Mouse (Mus musculus) telencephalon, adult 2 months (tissue): ENCODE measurements at regions not wholly inside any gene's neighbourhood (a gene's known extent, or its start where the extent isn't known, plus 50 kb on each side); places are given as distances from the start of the nearest gene placed in this dataset.

Experiments used
- DNase-seq: peaks from one replicate; pipeline ENCODE4 v3.0.0-alpha.2; 2011; ENCODE audit warnings: low read depth, low spot score

- no peak for DNase-seq
Observed at GRCm38 (mm10) chr7:83245867-83246266, 338.9 kb upstream of the Tmc3 start.

- no peak for DNase-seq
Observed at GRCm38 (mm10) chr7:83251995-83252563, 332.6 kb upstream of the Tmc3 start.

- no peak for DNase-seq
Observed at GRCm38 (mm10) chr7:83253001-83253400, 331.7 kb upstream of the Tmc3 start.

- no peak for DNase-seq
Observed at GRCm38 (mm10) chr7:83253432-83253831, 331.3 kb upstream of the Tmc3 start.

- DNase-seq = no peak
Observed at GRCm38 (mm10) chr7:83254411-83254810, 330.3 kb upstream of the Tmc3 start.

- DNase-seq = no peak
Observed at GRCm38 (mm10) chr7:83256236-83256784, 328.4 kb upstream of the Tmc3 start.

- no peak for DNase-seq
Observed at GRCm38 (mm10) chr7:83258363-83258916, 326.3 kb upstream of the Tmc3 start.

GRCm38 (mm10) chr7:83261489-83261888 is 323.2 kb upstream of the Tmc3 start:
- no peak for DNase-seq

- DNase-seq = no peak
Observed at GRCm38 (mm10) chr7:83289915-83290773, 294.6 kb upstream of the Tmc3 start.

GRCm38 (mm10) chr7:83307112-83307511 is 277.6 kb upstream of the Tmc3 start:
- no peak for DNase-seq

- DNase-seq = no peak
Observed at GRCm38 (mm10) chr7:83312172-83312571, 272.6 kb upstream of the Tmc3 start.

GRCm38 (mm10) chr7:83329809-83330412 is 254.8 kb upstream of the Tmc3 start:
- DNase-seq = no peak

GRCm38 (mm10) chr7:83347103-83347754 is 237.5 kb upstream of the Tmc3 start:
- DNase-seq = no peak

- DNase-seq = no peak
Observed at GRCm38 (mm10) chr7:83369191-83369590, 215.5 kb upstream of the Tmc3 start.

- no peak for DNase-seq
Observed at GRCm38 (mm10) chr7:83369605-83370004, 215.1 kb upstream of the Tmc3 start.

GRCm38 (mm10) chr7:83376826-83377225 is 207.9 kb upstream of the Tmc3 start:
- no peak for DNase-seq

- peak; percentile 81 for DNase-seq
Observed at GRCm38 (mm10) chr7:83381381-83382181, 203.1 kb upstream of the Tmc3 start.

- peak; percentile 41 for DNase-seq
Observed at GRCm38 (mm10) chr7:83382803-83383363, 201.8 kb upstream of the Tmc3 start.

- DNase-seq = no peak
Observed at GRCm38 (mm10) chr7:83391388-83391787, 193.3 kb upstream of the Tmc3 start.

- no peak for DNase-seq
Observed at GRCm38 (mm10) chr7:83392181-83392580, 192.5 kb upstream of the Tmc3 start.
